Mouse (Mus musculus): ENCODE data around the gene Mpig6b. TPM values are rescaled to one million over a fixed set of nuclear protein-coding genes. Genes with fewer than 3 reads are reported as not detected.

Gene Mpig6b
- polyA plus RNA-seq, 1 experiment, result 1.5 TPM

Other genes starting within 250 kb of the Mpig6b start
- 12.4 and 13.7 TPM in 2 replicates for gene Stk19, start 229.2 kb downstream of the Mpig6b start, polyA plus RNA-seq (2012; rRNA removed)
- 16.6 and 19.9 TPM in 2 replicates for gene Dxo, start 229.2 kb downstream of the Mpig6b start, polyA plus RNA-seq (2012; rRNA removed)
- 18.6 and 23.0 TPM in 2 replicates for gene Skiv2l, start 216.0 kb downstream of the Mpig6b start, polyA plus RNA-seq (2012; rRNA removed)
- 26.7 and 28.4 TPM in 2 replicates for gene Nelfe, start 215.8 kb downstream of the Mpig6b start, polyA plus RNA-seq (2012; rRNA removed)
- gene Cfb, start 203.7 kb downstream of the Mpig6b start, polyA plus RNA-seq (2012; rRNA removed), result 687 and 748 TPM in 2 replicates
- gene Zbtb12, start 186.7 kb downstream of the Mpig6b start, polyA plus RNA-seq (2012; rRNA removed), result 4.8 and 6.3 TPM in 2 replicates
- 0.04 and 0.05 TPM in 2 replicates for gene Gm20547, start 184.1 kb downstream of the Mpig6b start, polyA plus RNA-seq (2012; rRNA removed)
- gene C2, start 167.9 kb downstream of the Mpig6b start, polyA plus RNA-seq (2012; rRNA removed), result 36.4 and 36.8 TPM in 2 replicates
- 30.4 and 37.6 TPM in 2 replicates for gene Ehmt2, start 167.7 kb downstream of the Mpig6b start, polyA plus RNA-seq (2012; rRNA removed)
- 3.8 and 5.8 TPM in 2 replicates for gene Slc44a4, start 151.7 kb downstream of the Mpig6b start, polyA plus RNA-seq (2012; rRNA removed)
- 21.1 and 21.2 TPM in 2 replicates for gene Neu1, start 134.9 kb downstream of the Mpig6b start, polyA plus RNA-seq (2012; rRNA removed)
- gene Hspa1b, start 106.9 kb downstream of the Mpig6b start, polyA plus RNA-seq (2012; rRNA removed), result 3.1 and 3.3 TPM in 2 replicates
- gene Gm20481, start 96.3 kb downstream of the Mpig6b start, polyA plus RNA-seq (2012; rRNA removed), result not detected in 2 replicates
- gene Hspa1a, start 94.0 kb downstream of the Mpig6b start, polyA plus RNA-seq (2012; rRNA removed), result 1.9 and 2.5 TPM in 2 replicates
- gene Hspa1l, start 93.5 kb downstream of the Mpig6b start, polyA plus RNA-seq (2012; rRNA removed), result 0.06 and 0.07 TPM in 2 replicates
- gene Lsm2, start 84.3 kb downstream of the Mpig6b start, polyA plus RNA-seq (2012; rRNA removed), result 64.3 and 69.6 TPM in 2 replicates
- gene Vars, start 65.2 kb downstream of the Mpig6b start, polyA plus RNA-seq (2012; rRNA removed), result 42.1 and 47.2 TPM in 2 replicates
- 0.17 and 0.23 TPM in 2 replicates for gene Vwa7, start 49.6 kb downstream of the Mpig6b start, polyA plus RNA-seq (2012; rRNA removed)
- 4.3 and 5.0 TPM in 2 replicates for gene Sapcd1, start 38.2 kb downstream of the Mpig6b start, polyA plus RNA-seq (2012; rRNA removed)
- 7.7 and 8.5 TPM in 2 replicates for gene Msh5, start 19.4 kb downstream of the Mpig6b start, polyA plus RNA-seq (2012; rRNA removed)
- gene Clic1, start 16.2 kb downstream of the Mpig6b start, polyA plus RNA-seq (2012; rRNA removed), result 88.4 and 92.7 TPM in 2 replicates
- gene Ddah2, start 7.1 kb downstream of the Mpig6b start, polyA plus RNA-seq (2012; rRNA removed), result 13.9 and 14.9 TPM in 2 replicates
- gene Ly6g6c, start 796 bp downstream of the Mpig6b start, polyA plus RNA-seq (2012; rRNA removed), result 0.06 TPM in 1 of 2 replicates, not detected in the other
- 0.28 and 0.30 TPM in 2 replicates for gene Ly6g6e, start 10.7 kb upstream of the Mpig6b start, polyA plus RNA-seq (2012; rRNA removed)
- 0.71 and 0.79 TPM in 2 replicates for gene Ly6g6d, start 11.9 kb upstream of the Mpig6b start, polyA plus RNA-seq (2012; rRNA removed)
- 4.7 and 4.8 TPM in 2 replicates for gene Ly6g6f, start 19.4 kb upstream of the Mpig6b start, polyA plus RNA-seq (2012; rRNA removed)
- gene Abhd16a, start 23.1 kb upstream of the Mpig6b start, polyA plus RNA-seq (2012; rRNA removed), result 32.1 and 32.4 TPM in 2 replicates
- not detected in 2 replicates for gene Ly6g5c, start 42.1 kb upstream of the Mpig6b start, polyA plus RNA-seq (2012; rRNA removed)
- 0.46 and 0.64 TPM in 2 replicates for gene Ly6g5b, start 49.2 kb upstream of the Mpig6b start, polyA plus RNA-seq (2012; rRNA removed)
- 8.0 and 8.7 TPM in 2 replicates for gene Gpank1, start 55.3 kb upstream of the Mpig6b start, polyA plus RNA-seq (2012; rRNA removed)
- gene Csnk2b, start 55.9 kb upstream of the Mpig6b start, polyA plus RNA-seq (2012; rRNA removed), result 84.1 and 85.2 TPM in 2 replicates
- gene D17H6S53E, start 60.2 kb upstream of the Mpig6b start, polyA plus RNA-seq (2012; rRNA removed), result 1.8 and 2.0 TPM in 2 replicates
- 464 and 524 TPM in 2 replicates for gene Apom, start 65.9 kb upstream of the Mpig6b start, polyA plus RNA-seq (2012; rRNA removed)
- 37.8 and 48.6 TPM in 2 replicates for gene Bag6, start 69.0 kb upstream of the Mpig6b start, polyA plus RNA-seq (2012; rRNA removed)
- 42.6 and 57.5 TPM in 2 replicates for gene Prrc2a, start 98.7 kb upstream of the Mpig6b start, polyA plus RNA-seq (2012; rRNA removed)
- gene Aif1, start 109.9 kb upstream of the Mpig6b start, polyA plus RNA-seq (2012; rRNA removed), result 10.5 and 12.9 TPM in 2 replicates
- gene Lst1, start 122.3 kb upstream of the Mpig6b start, polyA plus RNA-seq (2012; rRNA removed), result 69.9 and 71.0 TPM in 2 replicates
- 5.2 and 5.9 TPM in 2 replicates for gene Ltb, start 128.3 kb upstream of the Mpig6b start, polyA plus RNA-seq (2012; rRNA removed)
- gene Tnf, start 135.8 kb upstream of the Mpig6b start, polyA plus RNA-seq (2012; rRNA removed), result 1.4 TPM in 2 replicates
- gene Lta, start 139.2 kb upstream of the Mpig6b start, polyA plus RNA-seq (2012; rRNA removed), result 0.06 TPM in 1 of 2 replicates, not detected in the other
- 0.08 and 0.26 TPM in 2 replicates for gene Gm16181, start 154.7 kb upstream of the Mpig6b start, polyA plus RNA-seq (2012; rRNA removed)
- gene Atp6v1g2, start 167.5 kb upstream of the Mpig6b start, polyA plus RNA-seq (2012; rRNA removed), result 2.0 and 2.3 TPM in 2 replicates
- 5.1 and 5.4 TPM in 2 replicates for gene Nfkbil1, start 169.6 kb upstream of the Mpig6b start, polyA plus RNA-seq (2012; rRNA removed)
- 170 and 199 TPM in 2 replicates for gene Ddx39b, start 175.6 kb upstream of the Mpig6b start, polyA plus RNA-seq (2012; rRNA removed)
- gene H2-D1, start 196.5 kb upstream of the Mpig6b start, polyA plus RNA-seq (2012; rRNA removed), result 108 and 132 TPM in 2 replicates